Mouse (Mus musculus) limb, embryonic 14.5 days (tissue): ENCODE results near the gene Atad3a. TPM values are rescaled to one million over a fixed set of nuclear protein-coding genes. Genes with fewer than 3 reads are reported as not detected.

Experiments
- ATAC-seq: fragments of 200-750 bp; cut with Nextera tagmentation; 2 replicates; pipeline ENCODE4 v1.8.0; 2017; ENCODE audit warnings: low read depth, moderate number of reproducible peaks, moderate TSS enrichment; ENCODE audit not compliant: low FRiP score
- DNase-seq: peaks from one replicate; pipeline ENCODE4 v3.0.0-alpha.2; 2015; ENCODE audit warnings: low spot score
- H3K27ac ChIP-seq: fragments of 300-500 bp; sonication (generic); replicated peaks from 2 replicates; pipeline ENCODE4 v1.5.1; 2014; ENCODE audit warnings: low read depth, mild to moderate bottlenecking, low read length, moderate library complexity, mixed read lengths
- H3K27me3 ChIP-seq: fragments of 300-500 bp; sonication (generic); 2 replicates; pipeline ENCODE4 v1.6.1; 2014; ENCODE audit warnings: low read length, mixed read lengths; ENCODE audit not compliant: control insufficient read depth, insufficient read depth
- H3K36me3 ChIP-seq: fragments of 300-500 bp; sonication (generic); 2 replicates; pipeline ENCODE4 v1.6.1; 2014; ENCODE audit warnings: mild to moderate bottlenecking, low read length, moderate library complexity, mixed read lengths; ENCODE audit not compliant: control insufficient read depth, insufficient read depth
- H3K4me1 ChIP-seq: fragments of 300-500 bp; sonication (generic); 2 replicates; pipeline ENCODE4 v1.6.1; 2014; ENCODE audit warnings: antibody characterized with exemption, low read length, mixed read lengths; ENCODE audit not compliant: control insufficient read depth, insufficient read depth
- H3K4me2 ChIP-seq: fragments of 300-500 bp; sonication (generic); replicated peaks from 2 replicates; pipeline ENCODE4 v1.6.1; 2014; ENCODE audit warnings: low read depth, mild to moderate bottlenecking, low read length, moderate library complexity; ENCODE audit not compliant: severe bottlenecking
- H3K4me3 ChIP-seq: fragments of 300-500 bp; sonication (generic); replicated peaks from 2 replicates; pipeline ENCODE4 v1.5.1; 2014; ENCODE audit warnings: low read length
- H3K9ac ChIP-seq: fragments of 300-500 bp; sonication (generic); 2 replicates; pipeline ENCODE4 v1.6.1; 2014; ENCODE audit warnings: mild to moderate bottlenecking, low read depth, low read length, moderate library complexity; ENCODE audit not compliant: severe bottlenecking
- H3K9me3 ChIP-seq: fragments of 300-500 bp; sonication (generic); 2 replicates; pipeline ENCODE4 v1.6.1; 2016; ENCODE audit warnings: low read length; ENCODE audit not compliant: control insufficient read depth
- POLR2A ChIP-seq: fragments of 200-500 bp; IDR thresholded peaks from 2 replicates; pipeline ENCODE4 v1.8.0; 2012; ENCODE audit warnings: inconsistent platforms, mild to moderate bottlenecking, moderate library complexity, borderline replicate concordance; ENCODE audit not compliant: insufficient read depth, insufficient read length; ENCODE audit errors: extremely low read depth
- WGBS: fragments of 180-500 bp; shearing (Covaris S2); extraction: QIAGEN DNeasy Blood & Tissue Kit; methylation state at CpG from one replicate; pipeline ENCODE4 v1.1.7; 2014; 5-methylcytosine and 5-hydroxymethylcytosine counted together
- polyA plus RNA-seq, 2 experiments: library from polyadenylated mRNA; depleted of rRNA in 1 of 2; stranded (reverse) in 1 of 2; unstranded in 1 of 2; fragments of >200 nt; fragmentation: Nextera tagmentation in 1 of 2; extraction: Ambion mirVana in 1 of 2; gene quantifications; 2 replicates each; pipeline versions ENCODE4 v1.2.1 to v1.2.3; 2012 to 2014

The Atad3a gene
- polyA plus RNA-seq, 2 experiments = 84.8 to 117 TPM

- Histone ChIP-seq H3K4me2 (peak overlapping the region; percentile 92), H3K4me3 (peak overlapping the region; percentile 43), H3K9ac (no peak overlapping the region), H3K4me1 (peaks cover 12% of the 10 kb centered on the region), H3K27ac (peak overlapping the region; percentile 48; the same call in 1 of the 2 replicates), H3K27me3 (no peaks in the 10 kb centered on the region), H3K9me3 (no peaks in the 10 kb centered on the region), H3K36me3 (no peaks in the 10 kb centered on the region)
- no peak for ATAC-seq
- DNase-seq = no peak
- 49% methylated on average over 9 of the region's 9 CpGs for WGBS
- TF ChIP-seq POLR2A = no peak
Observed at GRCm38 (mm10) chr4:155774971-155775740, 14.3 kb upstream of the Atad3a start.

GRCm38 (mm10) chr4:155774280-155774754 is 13.4 kb upstream of the Atad3a start, which contains the start of gene Vwa1:
Gene Vwa1, minus strand, starts transcription at chr4:155774698.
- under 1% methylated on average over 34 of the region's 35 CpGs for WGBS
- Histone ChIP-seq H3K9ac (peak within 1 kb of the TSS; percentile 51), H3K4me1 (peaks cover 16% of the 10 kb centered on the region), H3K4me2 (peak within 1 kb of the TSS; percentile 92), H3K27ac (peak within 1 kb of the TSS; percentile 27; the same call in 1 of the 2 replicates), H3K36me3 (no peaks in the 10 kb centered on the region), H3K9me3 (no peaks in the 10 kb centered on the region), H3K4me3 (peak within 1 kb of the TSS; percentile 43), H3K27me3 (no peaks in the 10 kb centered on the region)
- TF ChIP-seq POLR2A = no peak
- ATAC-seq (peak; percentile 80), DNase-seq (peak; percentile 92)

- H3K4me1 ChIP-seq = peaks cover 16% of the 10 kb centered on the region
Observed at GRCm38 (mm10) chr4:155773335-155774078, 12.6 kb upstream of the Atad3a start.

GRCm38 (mm10) chr4:155772786-155773185 is 11.9 kb upstream of the Atad3a start:
- H3K4me3 ChIP-seq = no peak overlapping the region
- ATAC-seq (no peak), DNase-seq (no peak)
- WGBS = 89% methylated on average over 13 of the region's 13 CpGs
- no peaks in the 10 kb centered on the region for H3K36me3 ChIP-seq
- no peak overlapping the region for H3K27ac ChIP-seq
- no peaks in the 10 kb centered on the region for H3K9me3 ChIP-seq
- H3K27me3 ChIP-seq = no peaks in the 10 kb centered on the region
- H3K4me1 ChIP-seq = peaks cover 16% of the 10 kb centered on the region
- TF ChIP-seq POLR2A = no peak
- no peak overlapping the region for H3K9ac ChIP-seq
- H3K4me2 ChIP-seq = no peak overlapping the region

More at GRCm38 (mm10) chr4:155773335-155774078, 12.6 kb upstream of the Atad3a start:
- WGBS = 67% methylated on average over 4 of the region's 5 CpGs
- H3K36me3 ChIP-seq = no peaks in the 10 kb centered on the region
- peak overlapping the region; percentile 92 for H3K4me2 ChIP-seq
- ATAC-seq (no peak), DNase-seq (no peak)
- no peak for TF ChIP-seq POLR2A
- no peaks in the 10 kb centered on the region for H3K9me3 ChIP-seq
- H3K27me3 ChIP-seq = no peaks in the 10 kb centered on the region
- H3K9ac ChIP-seq = peak overlapping the region; percentile 51; the same call in 1 of the 2 replicates
- peak overlapping the region; percentile 43 for H3K4me3 ChIP-seq
- H3K27ac ChIP-seq = no peak overlapping the region

- Histone ChIP-seq H3K9me3 (no peaks in the 10 kb centered on the region), H3K4me1 (peaks cover 16% of the 10 kb centered on the region), H3K4me2 (no peak overlapping the region), H3K9ac (no peak overlapping the region), H3K36me3 (no peaks in the 10 kb centered on the region), H3K4me3 (no peak overlapping the region), H3K27ac (no peak overlapping the region), H3K27me3 (no peaks in the 10 kb centered on the region)
- DNase-seq (no peak), ATAC-seq (no peak)
- WGBS = 93% methylated on average over 2 of the region's 2 CpGs
- no peak for TF ChIP-seq POLR2A
Observed at GRCm38 (mm10) chr4:155771706-155772105, 10.8 kb upstream of the Atad3a start.
